Mouse (Mus musculus) adrenal gland, postnatal 14 days (tissue): ENCODE measurements around the gene Slc26a1. TPM values are rescaled to one million over a fixed set of nuclear protein-coding genes. Genes with fewer than 3 reads are reported as not detected.

ENCODE experiments used
- total RNA-seq: library from RNA; stranded (reverse); gene quantifications from 2 replicates; pipeline ENCODE4 v1.2.3, GENCODE M21; 2021

The Slc26a1 gene
- total RNA-seq, 1 experiment from 2014 or later, result 16.7 TPM

Other genes with a start within 250 kb of the Slc26a1 start
- gene Atp5k, start 241.1 kb downstream of the Slc26a1 start, total RNA-seq, result 964 and 993 TPM in 2 replicates
- gene Mfsd7a, start 226.7 kb downstream of the Slc26a1 start, total RNA-seq, result 0.89 and 1.4 TPM in 2 replicates
- gene Pcgf3, start 214.3 kb downstream of the Slc26a1 start, total RNA-seq, result 41.7 and 42.5 TPM in 2 replicates
- 3.9 and 8.3 TPM in 2 replicates for gene Cplx1, start 125.5 kb downstream of the Slc26a1 start, total RNA-seq
- 73.1 and 74.9 TPM in 2 replicates for gene Gak, start 45.8 kb downstream of the Slc26a1 start, total RNA-seq
- 19.5 and 22.3 TPM in 2 replicates for gene Tmem175, start 45.8 kb downstream of the Slc26a1 start, total RNA-seq
- 12.6 and 13.7 TPM in 2 replicates for gene Idua, start 15.2 kb downstream of the Slc26a1 start, total RNA-seq
- 15.2 and 24.1 TPM in 2 replicates for gene Dgkq, start 5.9 kb downstream of the Slc26a1 start, total RNA-seq
- 39.0 and 44.7 TPM in 2 replicates for gene Fgfrl1, start 16.8 kb upstream of the Slc26a1 start, total RNA-seq
- 0.56 TPM in 1 of 2 replicates, not detected in the other for gene Rnf212, start 99.4 kb upstream of the Slc26a1 start, total RNA-seq
- gene Tmed11, start 119.8 kb upstream of the Slc26a1 start, total RNA-seq, result not detected in 2 replicates
- not detected in 2 replicates for gene Vmn2r8, start 133.3 kb upstream of the Slc26a1 start, total RNA-seq
- not detected in 2 replicates for gene Vmn2r9, start 177.0 kb upstream of the Slc26a1 start, total RNA-seq